Mouse (Mus musculus): ENCODE data around the gene Lrp8. TPM values are rescaled to one million over a fixed set of nuclear protein-coding genes. Genes with fewer than 3 reads are reported as not detected.

Lrp8 gene
- polyA plus RNA-seq, 1 experiment from 2014 or later: 0.46 TPM

GRCm38 (mm10) chr4:107920336-107920735 is 118.3 kb downstream of the Lrp8 start:
- Histone ChIP-seq H3K9me3 (replicated peaks; ENCODE audit: control insufficient read depth, low read length) (no peaks in the 10 kb centered on the region), H3K4me3 (ENCODE audit: low read depth, low read length) (no peak overlapping the region), H3K4me2 (ENCODE audit: low read depth, low read length) (no peak overlapping the region), H3K36me3 (ENCODE audit: control insufficient read depth, insufficient read depth) (no peaks in the 10 kb centered on the region), H3K4me1 (ENCODE audit: control insufficient read depth, low read depth, low read length) (peaks cover 30% of the 10 kb centered on the region), H3K27ac (ENCODE audit: low read length) (no peak overlapping the region), H3K27me3 (ENCODE audit: control insufficient read depth, insufficient read depth, low read depth, low read length) (no peaks in the 10 kb centered on the region), H3K9ac (ENCODE audit: low read depth, low read length) (no peak overlapping the region)
- ATAC-seq (ENCODE audit: low read depth): no peak
- WGBS (ENCODE audit: insufficient replicate concordance): 74% methylated on average over 2 of the region's 2 CpGs

GRCm38 (mm10) chr4:107921152-107921695 is 119.2 kb downstream of the Lrp8 start:
- Histone ChIP-seq H3K9me3 (replicated peaks; ENCODE audit: control insufficient read depth, low read length) (no peaks in the 10 kb centered on the region), H3K4me3 (ENCODE audit: low read depth, low read length) (peak overlapping the region; percentile 91), H3K4me2 (ENCODE audit: low read depth, low read length) (peak overlapping the region; percentile 87), H3K27ac (ENCODE audit: low read length) (peak overlapping the region; percentile 87), H3K36me3 (ENCODE audit: control insufficient read depth, insufficient read depth) (no peaks in the 10 kb centered on the region), H3K27me3 (ENCODE audit: control insufficient read depth, insufficient read depth, low read depth, low read length) (no peaks in the 10 kb centered on the region), H3K4me1 (ENCODE audit: control insufficient read depth, low read depth, low read length) (peaks cover 30% of the 10 kb centered on the region), H3K9ac (ENCODE audit: low read depth, low read length) (peak overlapping the region; percentile 94)
- WGBS (ENCODE audit: insufficient replicate concordance): 59% methylated on average over 8 of the region's 8 CpGs
- peak; percentile 13; the same call in 1 of the 2 replicates for ATAC-seq (ENCODE audit: low read depth)

GRCm38 (mm10) chr4:107921952-107922351 is 119.9 kb downstream of the Lrp8 start:
- peak overlapping the region; percentile 94 for H3K9ac ChIP-seq (ENCODE audit: low read depth, low read length)
- WGBS (ENCODE audit: insufficient replicate concordance): 20% methylated on average over 4 of the region's 4 CpGs

GRCm38 (mm10) chr4:107923145-107923802 is 121.2 kb downstream of the Lrp8 start, which contains the start of gene Cpt2:
Gene Cpt2 (minus strand): TSS chr4:107923610.
- peak within 1 kb of the TSS; percentile 91 for H3K4me3 ChIP-seq (ENCODE audit: low read depth, low read length)
- WGBS (ENCODE audit: insufficient replicate concordance): under 1% methylated on average over 38 of the region's 38 CpGs
- H3K4me2 ChIP-seq (ENCODE audit: low read depth, low read length): peak within 1 kb of the TSS; percentile 87
- no peaks in the 10 kb centered on the region for H3K9me3 ChIP-seq (replicated peaks; ENCODE audit: control insufficient read depth, low read length)
- no peaks in the 10 kb centered on the region for H3K36me3 ChIP-seq (ENCODE audit: control insufficient read depth, insufficient read depth)
- ATAC-seq (ENCODE audit: low read depth): peak; percentile 92
- no peaks in the 10 kb centered on the region for H3K27me3 ChIP-seq (ENCODE audit: control insufficient read depth, insufficient read depth, low read depth, low read length)
- H3K4me1 ChIP-seq (ENCODE audit: control insufficient read depth, low read depth, low read length): peaks cover 38% of the 10 kb centered on the region
- peak within 1 kb of the TSS; percentile 94 for H3K9ac ChIP-seq (ENCODE audit: low read depth, low read length)
- peak within 1 kb of the TSS; percentile 87 for H3K27ac ChIP-seq (ENCODE audit: low read length)

More at GRCm38 (mm10) chr4:107921952-107922351, 119.9 kb downstream of the Lrp8 start:
- Histone ChIP-seq H3K9me3 (replicated peaks; ENCODE audit: control insufficient read depth, low read length) (no peaks in the 10 kb centered on the region), H3K27me3 (ENCODE audit: control insufficient read depth, insufficient read depth, low read depth, low read length) (no peaks in the 10 kb centered on the region), H3K4me1 (ENCODE audit: control insufficient read depth, low read depth, low read length) (peaks cover 30% of the 10 kb centered on the region), H3K4me3 (ENCODE audit: low read depth, low read length) (peak overlapping the region; percentile 91), H3K27ac (ENCODE audit: low read length) (peak overlapping the region; percentile 87), H3K4me2 (ENCODE audit: low read depth, low read length) (peak overlapping the region; percentile 87), H3K36me3 (ENCODE audit: control insufficient read depth, insufficient read depth) (no peaks in the 10 kb centered on the region)
- ATAC-seq (ENCODE audit: low read depth): peak; percentile 45

GRCm38 (mm10) chr4:107923803-107924194 is 121.7 kb downstream of the Lrp8 start:
- H3K9ac ChIP-seq (ENCODE audit: low read depth, low read length): peak overlapping the region; percentile 46
- H3K4me1 ChIP-seq (ENCODE audit: control insufficient read depth, low read depth, low read length): peaks cover 43% of the 10 kb centered on the region
- WGBS (ENCODE audit: insufficient replicate concordance): 38% methylated on average over 7 of the region's 7 CpGs

More at GRCm38 (mm10) chr4:107923803-107924194, 121.7 kb downstream of the Lrp8 start:
- Histone ChIP-seq H3K4me2 (ENCODE audit: low read depth, low read length) (peak overlapping the region; percentile 87), H3K27me3 (ENCODE audit: control insufficient read depth, insufficient read depth, low read depth, low read length) (no peaks in the 10 kb centered on the region), H3K9me3 (replicated peaks; ENCODE audit: control insufficient read depth, low read length) (no peaks in the 10 kb centered on the region), H3K4me3 (ENCODE audit: low read depth, low read length) (peak overlapping the region; percentile 91), H3K36me3 (ENCODE audit: control insufficient read depth, insufficient read depth) (no peaks in the 10 kb centered on the region), H3K27ac (ENCODE audit: low read length) (peak overlapping the region; percentile 56; the same call in 1 of the 2 replicates)
- no peak for ATAC-seq (ENCODE audit: low read depth)

Other genes starting within 250 kb of the Lrp8 start
- not detected in 2 replicates for gene Dmrtb1, start 118.0 kb upstream of the Lrp8 start, polyA plus RNA-seq (2015; fragmentation: Nextera tagmentation; extraction: Ambion mirVana)
- gene Magoh, start 77.5 kb downstream of the Lrp8 start, polyA plus RNA-seq (2015; fragmentation: Nextera tagmentation; extraction: Ambion mirVana): 58.5 and 76.7 TPM in 2 replicates
- gene 0610037L13Rik, start 87.6 kb downstream of the Lrp8 start, polyA plus RNA-seq (2015; fragmentation: Nextera tagmentation; extraction: Ambion mirVana): 30.7 TPM in 2 replicates
- 45.5 and 48.4 TPM in 2 replicates for gene Cpt2, start 121.3 kb downstream of the Lrp8 start, polyA plus RNA-seq (2015; fragmentation: Nextera tagmentation; extraction: Ambion mirVana)
- not detected in 2 replicates for gene Slc1a7, start 166.1 kb downstream of the Lrp8 start, polyA plus RNA-seq (2015; fragmentation: Nextera tagmentation; extraction: Ambion mirVana)